Mouse (Mus musculus) thymus, postnatal 25 days (tissue): ENCODE data around the gene Uso1.
A peak's percentile ranks its signal among the peaks of the same experiment; 100 is the strongest.
"Not testable (repeated sequence)": the region's sequence is repeated elsewhere in the genome, so short reads cannot be mapped to it uniquely, and the experiment has no call there.

Experiments used
- DNase-seq: peaks from one replicate; pipeline ENCODE4 v3.0.0; 2022

Uso1 gene

DNA sequence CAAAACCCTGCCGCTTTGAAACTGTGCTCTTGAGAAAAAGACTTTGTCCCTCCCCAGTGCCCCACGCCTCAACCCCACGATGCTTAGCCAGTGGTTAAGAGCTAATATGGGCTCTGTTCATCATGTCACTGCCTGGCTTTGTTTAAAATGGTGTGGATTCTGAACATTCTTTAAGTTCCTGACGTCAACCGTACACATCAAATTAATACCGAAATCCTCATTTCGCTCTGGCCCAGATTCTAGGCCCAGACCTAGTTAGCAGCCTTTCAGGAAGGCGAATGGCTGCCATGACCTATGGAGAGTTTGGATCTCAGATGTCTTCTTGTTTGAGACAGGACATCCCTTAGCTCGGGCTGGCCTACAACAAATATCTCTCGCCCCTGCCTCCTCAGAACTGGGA is 10.0 kb upstream of the Uso1 start:
- no peak for DNase-seq

DNA sequence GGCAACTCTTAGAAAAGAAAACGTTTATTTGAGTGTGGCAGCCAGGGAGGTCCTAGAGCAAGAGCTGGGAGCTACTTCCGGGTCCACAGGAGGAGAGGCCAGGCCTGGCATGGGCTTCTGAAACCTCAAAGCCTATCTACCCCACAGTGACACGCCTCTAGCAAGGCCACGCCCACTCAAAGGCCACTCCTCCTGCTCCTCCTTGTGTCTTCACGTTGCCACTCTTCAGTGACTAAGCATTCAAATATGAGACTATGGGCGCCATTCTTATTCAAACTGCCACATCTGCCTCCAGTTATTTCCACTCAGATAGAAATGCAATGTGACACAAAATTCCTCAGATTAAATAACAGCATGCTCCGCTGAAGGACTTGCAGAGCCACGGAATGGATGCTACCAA is 9.2 kb upstream of the Uso1 start:
- peak; percentile 36 for DNase-seq

DNA sequence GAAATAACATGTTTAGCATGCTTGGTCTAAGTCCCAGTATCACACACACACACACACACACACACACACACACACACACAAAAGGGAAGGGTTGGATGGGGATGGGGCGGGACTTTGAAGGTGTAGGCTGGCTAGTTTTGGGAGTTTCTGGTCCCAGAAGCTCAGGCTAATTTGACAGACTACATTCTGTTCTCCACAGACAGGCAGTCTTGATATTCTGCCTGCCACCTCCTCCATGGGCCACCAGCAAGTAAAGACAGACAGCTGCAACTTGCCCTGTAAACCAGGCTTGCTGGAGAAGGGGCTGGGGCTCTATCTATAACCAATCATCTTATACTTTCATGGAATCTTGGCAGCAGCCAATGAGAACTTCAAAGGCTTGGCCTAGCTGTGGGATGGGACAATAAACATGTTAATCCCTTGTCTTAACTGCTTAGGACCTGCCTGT is 8.4 kb upstream of the Uso1 start:
- no peak for DNase-seq

DNA sequence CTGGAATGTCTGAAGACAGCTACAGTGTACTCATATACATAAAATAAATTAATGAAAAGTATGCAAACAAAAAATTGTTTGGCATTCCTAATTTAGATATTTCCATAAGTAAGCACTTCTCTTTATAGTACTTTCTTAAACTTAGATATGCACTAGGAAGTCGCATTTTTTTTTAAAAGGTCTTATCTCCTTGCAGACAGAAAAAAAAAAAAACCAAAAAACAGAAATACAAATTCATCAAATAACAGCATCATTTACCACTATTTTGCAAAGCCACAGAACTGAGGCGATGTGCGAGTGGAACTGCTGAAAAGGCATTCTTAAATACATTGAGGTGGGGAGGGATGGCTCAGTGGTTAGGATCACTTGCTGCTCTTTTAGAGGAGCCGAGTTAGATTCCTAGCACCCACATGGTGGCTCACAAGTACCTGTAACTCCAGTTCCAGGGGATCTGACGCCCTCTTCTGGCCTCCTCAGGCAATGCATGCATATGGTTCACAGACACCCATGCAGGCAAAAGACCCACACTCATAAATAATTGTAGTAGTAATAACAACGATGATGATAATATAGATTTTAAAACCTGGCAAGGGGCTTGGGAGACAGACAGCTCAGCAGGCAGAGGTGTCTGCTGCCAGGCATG is 7.6 kb upstream of the Uso1 start:
- DNase-seq, result no peak

DNA sequence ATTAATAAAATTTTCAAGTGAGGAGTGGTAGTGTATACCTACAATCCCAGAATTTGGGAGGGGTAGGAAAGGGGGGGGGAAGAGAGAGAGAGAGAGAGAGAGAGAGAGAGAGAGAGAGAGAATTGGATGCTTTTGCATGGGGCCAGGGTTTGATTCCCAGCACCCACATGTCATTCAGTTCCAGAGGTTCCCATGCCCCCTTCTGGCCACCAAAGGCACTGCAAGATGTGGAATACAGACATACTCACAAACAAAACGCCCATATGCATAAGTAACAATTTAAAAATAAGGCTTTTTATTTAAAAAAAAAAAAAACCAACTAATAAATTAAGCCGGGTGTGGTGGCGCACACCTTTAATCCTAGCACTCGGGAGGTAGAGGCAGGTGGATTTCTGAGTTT is 5.6 kb upstream of the Uso1 start:
- no peak for DNase-seq

DNA sequence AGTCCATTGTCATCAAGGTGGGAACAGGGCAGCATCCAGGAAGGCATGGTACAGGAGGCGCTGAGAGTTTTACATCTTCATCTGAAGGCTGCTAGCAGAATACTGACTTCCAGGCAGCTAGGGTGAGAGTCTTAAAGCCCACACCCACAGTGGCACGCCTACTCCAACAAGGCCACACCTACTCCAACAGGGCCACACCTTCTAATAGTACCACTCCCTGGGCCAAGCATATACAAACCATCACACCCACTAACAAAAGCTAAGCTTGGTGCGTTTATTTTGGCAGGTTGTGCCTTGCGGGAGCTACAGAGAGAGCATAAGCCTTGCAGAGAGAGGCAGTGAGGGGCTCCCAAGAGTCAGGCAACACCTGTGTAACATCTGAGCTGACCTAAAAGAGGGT is 4.7 kb upstream of the Uso1 start:
- not testable (repeated sequence) for DNase-seq

DNA sequence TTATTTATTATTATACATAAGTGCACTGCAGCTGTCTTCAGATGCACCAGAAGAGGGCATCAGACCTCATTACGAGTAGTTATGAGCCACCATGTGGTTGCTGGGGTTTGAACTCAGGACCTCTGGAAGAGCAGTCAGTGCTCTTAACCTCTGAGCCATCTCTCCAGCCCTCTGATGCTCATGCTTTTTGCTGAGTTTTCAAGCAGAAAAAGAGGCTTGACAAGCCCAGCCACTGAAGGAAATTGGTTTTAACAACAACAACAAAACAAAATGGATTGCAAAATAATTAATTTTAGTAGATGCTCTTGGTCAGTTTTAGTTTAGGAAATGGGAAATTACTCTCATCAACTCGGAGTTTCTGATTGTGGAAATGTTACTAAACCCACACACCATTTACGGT is 2.8 kb upstream of the Uso1 start:
- DNase-seq, result no peak

DNA sequence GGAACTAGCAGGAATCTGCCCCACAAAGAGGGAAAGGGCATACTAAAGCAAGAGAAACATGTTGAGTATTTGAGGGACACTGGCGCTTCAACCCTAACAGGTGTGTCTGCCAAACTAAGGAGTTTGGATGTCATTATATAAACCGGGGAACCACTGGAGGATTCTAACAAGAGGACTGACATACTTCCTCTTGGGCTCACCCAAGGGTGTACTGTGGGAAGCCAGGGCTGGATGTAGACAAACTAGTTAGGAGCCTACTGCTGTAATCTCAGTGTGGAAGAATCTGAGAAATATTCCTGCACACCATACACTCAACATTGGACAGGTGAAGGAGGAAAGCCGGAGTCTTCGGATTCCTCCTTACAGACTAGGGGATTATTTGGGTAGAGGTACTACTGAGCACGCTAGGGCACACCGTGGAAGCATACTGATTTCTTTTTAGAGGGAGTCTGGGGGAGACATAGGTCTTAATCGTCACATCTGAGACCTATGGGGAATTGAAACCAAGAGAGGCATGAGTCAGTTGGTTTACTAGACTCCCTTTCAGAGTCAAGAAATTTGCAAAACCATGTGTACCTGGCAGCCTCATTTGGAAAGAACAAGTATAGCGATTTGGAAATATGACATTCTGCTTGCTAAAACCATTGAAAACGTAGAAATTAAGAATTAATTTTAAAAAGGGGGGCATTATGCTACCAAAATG is 1.1 kb upstream of the Uso1 start:
- DNase-seq, result no peak

DNA sequence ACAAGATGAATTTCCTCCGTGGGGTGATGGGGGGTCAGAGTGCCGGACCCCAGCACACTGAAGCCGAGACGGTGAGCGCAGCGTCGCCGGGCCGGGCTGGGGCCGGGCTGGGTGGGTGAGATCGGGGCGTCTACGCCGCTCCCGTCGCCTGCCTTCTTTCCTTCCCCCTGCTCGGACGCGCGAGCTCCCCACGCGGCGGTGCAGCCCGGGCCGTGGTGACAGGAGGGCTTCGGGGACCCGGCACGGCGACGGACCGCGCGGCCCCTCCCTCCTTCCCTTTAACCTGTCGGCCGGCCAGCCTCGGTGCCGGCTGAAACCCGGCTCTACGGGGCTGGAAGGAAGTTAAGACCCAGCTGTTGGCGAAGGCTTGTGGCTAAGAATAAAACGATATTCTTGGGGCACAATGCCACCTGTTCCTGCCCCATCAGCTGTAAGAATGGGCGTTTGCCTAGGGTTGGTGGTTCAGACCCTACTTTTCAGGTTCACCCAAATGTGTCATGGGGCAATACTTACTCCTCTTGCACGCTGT is 419 bp downstream of the Uso1 start:
- DNase-seq, result peak; percentile 58

DNA sequence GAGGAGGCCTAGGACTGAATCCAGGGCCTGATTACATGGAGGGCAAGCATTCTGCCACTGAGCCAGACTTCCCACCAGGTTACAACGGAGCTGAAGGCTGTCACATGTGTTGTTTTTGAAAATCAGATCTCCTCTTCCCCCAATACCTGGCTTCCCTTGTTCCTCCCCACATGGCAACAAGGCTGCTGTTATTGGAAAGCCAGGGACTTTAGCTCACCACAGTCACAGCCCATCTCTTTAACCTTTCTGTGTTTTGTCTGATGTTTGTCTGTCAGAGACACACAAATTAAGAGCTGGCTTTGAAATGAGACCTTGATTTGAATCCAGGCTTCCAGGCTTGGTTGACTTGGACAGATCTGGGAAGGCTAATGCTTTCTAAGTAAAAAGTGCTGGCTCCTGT is 1.5 kb downstream of the Uso1 start:
- DNase-seq, result no peak

DNA sequence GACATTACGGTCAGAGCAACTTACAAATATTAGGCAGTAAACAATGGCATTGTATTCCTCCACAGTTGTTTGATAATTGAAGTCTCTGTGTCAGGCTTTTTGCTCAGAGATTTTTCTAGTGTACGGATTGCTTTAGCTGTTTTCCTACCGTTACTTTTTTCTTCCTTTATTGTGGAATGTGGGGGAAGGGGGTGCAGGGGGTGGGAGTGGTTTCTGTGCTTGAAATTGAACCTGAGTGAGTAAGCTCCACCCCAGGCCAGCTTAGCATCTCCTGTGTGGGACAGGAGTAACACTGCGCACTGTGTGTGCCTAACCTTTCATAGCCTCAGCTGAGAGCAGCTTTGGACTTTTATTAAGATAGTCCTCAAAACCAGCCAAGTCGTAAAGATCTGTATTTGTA is 4.0 kb downstream of the Uso1 start:
- DNase-seq, result no peak

DNA sequence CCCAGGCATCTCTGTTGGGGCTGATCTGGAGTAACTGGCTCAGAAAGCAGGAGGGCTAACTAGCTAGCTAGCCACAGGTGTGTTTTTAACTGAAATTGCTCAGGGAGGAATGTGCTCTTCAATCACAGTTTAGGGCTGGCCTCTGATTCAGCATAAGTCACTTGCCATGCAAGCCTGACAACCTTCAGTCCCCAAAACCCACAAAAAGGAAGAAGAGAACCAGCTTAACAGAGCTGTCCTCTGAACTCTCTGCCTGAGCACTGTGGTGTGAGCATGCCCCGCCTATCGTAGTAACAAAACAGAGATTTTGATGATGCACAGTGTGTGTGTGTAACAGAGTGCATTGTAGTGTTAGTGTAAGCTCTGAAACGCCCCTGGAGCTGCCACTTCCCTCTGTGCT is 4.7 kb downstream of the Uso1 start:
- no peak for DNase-seq

DNA sequence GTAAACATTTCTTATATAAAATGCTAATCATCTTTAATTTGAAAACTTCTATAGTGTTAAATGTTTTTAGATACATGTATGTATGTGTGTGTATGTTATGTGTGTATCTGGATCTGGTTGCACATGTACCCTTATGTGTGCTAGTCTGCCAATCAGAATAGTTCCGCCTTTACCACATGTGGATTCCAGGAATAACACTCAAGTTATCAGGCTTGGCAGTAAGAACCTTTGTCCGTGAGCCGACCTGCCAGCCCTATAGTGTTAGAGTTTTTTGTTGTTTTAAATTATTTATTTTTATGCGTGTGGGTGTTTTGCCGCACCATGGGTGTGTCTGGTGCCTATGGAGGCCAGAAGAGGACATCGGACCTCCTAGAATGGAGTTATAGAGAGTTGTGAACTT is 5.9 kb downstream of the Uso1 start:
- DNase-seq, result no peak

DNA sequence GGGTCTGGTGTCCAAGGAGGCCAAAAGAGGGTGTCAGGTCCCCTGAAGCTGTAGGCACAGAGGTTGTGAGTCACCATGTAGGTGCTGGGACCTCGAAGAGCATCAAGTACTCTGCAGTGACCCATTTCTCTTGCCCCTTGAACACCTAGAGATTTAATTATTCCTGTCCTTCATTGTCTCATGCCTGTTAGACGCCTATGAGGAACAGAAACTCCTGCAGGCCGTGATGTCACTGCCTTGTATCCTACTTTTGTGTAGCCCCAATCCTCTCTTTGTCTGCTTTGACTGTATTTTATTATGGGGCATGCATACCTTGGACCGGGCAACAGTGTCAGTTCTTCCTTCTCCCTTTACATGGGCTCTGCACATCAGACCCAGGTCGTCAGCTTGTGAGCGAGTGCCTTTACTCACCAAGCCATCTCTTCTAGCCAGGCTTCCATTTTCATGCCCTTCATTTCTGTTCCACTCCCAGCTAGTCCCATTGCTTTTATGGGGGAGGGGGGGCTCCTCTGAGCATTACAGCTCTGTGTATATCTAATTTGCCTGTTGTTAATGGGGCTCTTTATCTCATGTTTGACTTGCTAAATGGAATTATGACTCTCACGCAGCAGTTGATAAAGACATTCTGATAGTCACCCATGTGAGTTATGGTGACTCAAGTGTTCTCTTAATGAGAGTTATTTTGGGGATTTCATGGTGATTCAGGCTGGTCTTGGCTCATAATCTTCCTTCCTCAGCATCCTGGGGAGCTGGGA is 7.4 kb downstream of the Uso1 start:
- DNase-seq, result no peak

DNA sequence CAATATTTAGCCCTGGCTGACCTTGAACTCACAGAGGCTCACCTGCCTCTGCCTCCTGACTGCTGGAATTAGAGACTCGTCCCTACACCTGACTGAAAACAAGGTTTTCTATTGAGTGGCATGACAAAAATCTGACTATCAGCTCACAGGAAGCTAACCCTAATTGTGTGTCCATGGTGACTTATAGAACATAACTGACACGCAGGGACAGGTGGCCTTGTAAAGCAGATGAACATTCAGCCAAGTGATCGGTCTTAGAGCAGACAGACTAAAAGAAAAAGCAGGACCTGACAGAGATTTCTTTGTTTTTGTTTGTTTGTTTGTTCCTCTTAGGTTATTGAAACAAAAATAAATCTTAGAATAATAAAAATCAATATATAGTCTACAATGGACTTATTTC is 10.5 kb downstream of the Uso1 start:
- DNase-seq, result no peak

DNA sequence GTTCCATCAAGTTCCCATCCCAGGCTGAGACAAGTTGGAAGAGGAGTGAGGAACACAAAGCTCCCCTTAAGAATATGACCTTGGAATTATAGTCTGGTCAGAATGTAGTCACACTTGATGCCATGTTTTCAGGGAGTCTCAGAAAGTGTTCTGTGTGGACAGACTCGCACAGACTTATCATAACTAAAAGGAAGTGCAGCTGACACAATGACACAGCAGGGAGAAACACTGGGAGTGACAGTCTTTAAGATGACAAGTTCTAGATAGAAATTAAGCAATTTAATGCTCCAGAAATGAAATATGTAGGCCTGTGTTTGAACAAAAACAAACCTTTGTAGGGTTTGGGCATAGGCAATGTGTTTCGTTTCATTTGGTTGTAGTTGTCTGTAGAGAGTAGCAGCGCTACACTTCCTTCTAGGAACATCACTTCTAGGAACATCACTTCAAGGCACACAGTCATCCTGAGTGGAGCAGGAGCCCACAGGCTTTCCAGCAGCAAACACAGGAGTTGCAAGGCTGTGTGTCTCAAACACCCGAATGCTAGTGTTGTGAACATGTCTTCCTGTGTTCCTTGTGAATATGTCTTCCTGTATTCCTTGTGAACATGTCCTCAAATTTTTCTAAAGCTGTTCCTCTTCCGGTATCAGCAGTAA is 11.7 kb downstream of the Uso1 start:
- DNase-seq, result no peak

DNA sequence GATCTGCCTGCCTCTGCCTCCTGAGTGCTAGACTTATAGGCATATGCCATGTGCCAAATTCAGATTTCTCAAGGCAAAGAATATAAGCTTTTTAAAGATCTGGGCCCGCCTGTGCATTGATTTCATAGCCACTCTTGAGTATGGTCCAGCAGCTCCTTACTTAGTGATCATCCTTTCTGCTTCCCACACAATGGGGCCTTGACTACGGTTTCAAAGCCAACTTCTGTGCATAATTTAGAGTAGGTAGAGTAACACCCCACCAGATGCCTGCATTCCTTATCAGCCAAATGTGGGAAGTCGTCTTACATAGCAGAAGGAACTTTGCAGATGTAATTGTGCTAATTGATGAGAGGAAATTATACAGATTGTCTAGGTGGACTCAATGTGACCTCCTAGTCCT is 17.1 kb downstream of the Uso1 start:
- no peak for DNase-seq

DNA sequence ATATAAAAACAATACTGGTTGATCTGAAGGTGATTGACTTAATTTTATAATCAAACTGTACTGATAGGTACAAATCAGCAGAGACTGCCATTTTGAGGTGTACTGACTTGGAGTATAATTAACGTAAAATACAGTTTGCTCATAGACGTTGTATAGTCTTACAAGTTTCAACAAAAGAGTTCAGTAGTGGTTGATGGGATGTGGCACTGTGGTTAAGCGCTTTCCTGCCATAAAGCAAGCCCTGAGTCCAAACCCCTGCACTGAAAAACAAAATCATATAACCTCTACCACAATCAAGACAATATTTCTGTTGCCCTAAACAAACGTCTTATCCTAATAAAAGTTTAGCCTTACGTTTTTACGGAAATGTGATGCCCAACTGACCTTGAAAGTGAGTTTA is 28.2 kb downstream of the Uso1 start:
- peak; percentile 32 for DNase-seq

DNA sequence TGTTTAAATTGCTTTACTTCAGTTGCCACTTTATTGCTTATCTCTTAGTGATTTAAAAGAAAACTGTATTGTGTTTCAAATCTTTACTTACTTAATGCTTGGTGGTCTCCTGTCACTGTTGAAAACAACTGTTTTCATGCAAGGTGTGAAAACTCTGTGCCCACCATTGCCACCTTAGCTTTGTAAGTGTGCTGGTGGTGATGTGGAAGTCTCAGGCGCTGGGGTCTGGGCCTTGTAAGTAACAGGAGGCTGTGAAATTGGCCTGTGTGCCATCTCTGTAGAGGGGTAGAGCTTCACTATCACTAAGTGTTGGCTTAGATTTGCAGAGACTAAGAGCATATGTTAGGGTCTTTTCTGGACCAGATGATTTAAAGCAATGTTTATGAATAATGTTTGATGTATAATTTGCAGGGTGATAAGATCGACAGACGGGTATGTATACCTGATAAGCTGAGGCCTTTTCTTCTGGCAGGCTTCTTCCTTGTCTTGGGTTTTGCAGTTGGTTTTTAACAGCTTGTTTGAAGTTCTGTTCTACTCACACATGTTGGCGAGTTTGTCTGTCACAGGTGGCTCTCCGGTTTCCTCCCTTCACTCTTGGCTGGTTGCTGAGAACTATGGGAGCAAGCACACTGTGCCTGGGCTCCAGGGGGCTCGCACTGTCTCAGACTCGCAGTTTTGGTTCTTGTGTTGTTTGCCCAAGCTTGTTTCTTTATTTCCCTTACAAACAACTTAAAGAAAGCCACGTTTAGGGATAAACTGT is 45.5 kb downstream of the Uso1 start:
- DNase-seq, result peak; percentile 77

DNA sequence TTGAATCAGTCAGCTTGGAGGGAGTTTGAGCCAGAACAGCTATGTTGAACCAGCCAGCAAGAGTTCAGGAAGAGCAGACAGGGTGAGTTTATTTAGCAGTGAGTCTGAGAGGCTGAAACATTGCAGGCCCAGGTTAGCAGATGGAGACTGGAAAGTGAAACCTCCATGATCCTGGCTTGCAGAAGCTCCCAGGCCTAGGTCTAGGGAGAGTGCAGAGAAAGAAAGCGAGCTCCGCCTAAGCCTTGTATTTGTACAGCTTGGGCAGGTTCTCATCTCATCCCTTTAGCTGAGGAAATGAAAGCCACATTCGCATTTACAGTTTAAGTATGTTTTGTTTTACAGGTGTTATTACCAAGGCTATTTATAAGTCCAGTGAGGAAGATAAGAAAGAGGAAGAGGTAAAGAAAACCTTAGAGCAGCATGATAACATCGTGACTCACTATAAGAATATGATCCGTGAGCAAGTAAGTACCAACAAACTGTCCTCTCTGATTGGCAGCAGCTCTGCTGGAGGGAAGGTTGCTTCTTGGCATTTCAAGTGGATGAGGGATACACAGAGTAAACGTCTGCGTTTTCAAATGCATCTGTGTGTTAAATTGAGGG is 51.2 kb downstream of the Uso1 start:
- no peak for DNase-seq

DNA sequence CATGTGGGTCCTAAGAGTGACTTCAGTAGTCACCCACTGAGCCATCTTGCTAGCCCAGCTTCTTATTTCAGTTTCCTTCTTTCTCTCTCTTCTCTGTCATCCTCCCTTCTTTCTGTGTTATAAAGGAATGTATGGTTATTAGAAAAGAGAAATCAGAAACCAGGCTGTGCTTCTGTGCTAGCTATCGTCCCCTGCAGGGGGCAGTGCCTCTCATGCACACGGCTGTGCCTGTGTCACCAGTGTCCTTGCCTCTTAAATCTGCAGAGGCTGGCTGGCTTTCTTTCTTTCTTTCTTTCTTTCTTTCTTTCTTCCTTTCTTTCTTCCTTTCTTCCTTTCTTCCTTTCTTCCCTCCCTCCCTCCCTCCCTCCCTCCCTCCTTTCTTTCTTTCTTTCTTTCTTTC is 58.0 kb downstream of the Uso1 start:
- DNase-seq, result peak; percentile 32
